Mouse (Mus musculus) mature B cell (primary cell): ENCODE data around the gene Tcirg1.

Experiments used
- in situ Hi-C: fragments of 300-500 bp; cut with MboI; formaldehyde crosslinking; loops from 2 replicates; pipeline ENCODE4 v1.14.3; 2019

Tcirg1 gene

DNA sequence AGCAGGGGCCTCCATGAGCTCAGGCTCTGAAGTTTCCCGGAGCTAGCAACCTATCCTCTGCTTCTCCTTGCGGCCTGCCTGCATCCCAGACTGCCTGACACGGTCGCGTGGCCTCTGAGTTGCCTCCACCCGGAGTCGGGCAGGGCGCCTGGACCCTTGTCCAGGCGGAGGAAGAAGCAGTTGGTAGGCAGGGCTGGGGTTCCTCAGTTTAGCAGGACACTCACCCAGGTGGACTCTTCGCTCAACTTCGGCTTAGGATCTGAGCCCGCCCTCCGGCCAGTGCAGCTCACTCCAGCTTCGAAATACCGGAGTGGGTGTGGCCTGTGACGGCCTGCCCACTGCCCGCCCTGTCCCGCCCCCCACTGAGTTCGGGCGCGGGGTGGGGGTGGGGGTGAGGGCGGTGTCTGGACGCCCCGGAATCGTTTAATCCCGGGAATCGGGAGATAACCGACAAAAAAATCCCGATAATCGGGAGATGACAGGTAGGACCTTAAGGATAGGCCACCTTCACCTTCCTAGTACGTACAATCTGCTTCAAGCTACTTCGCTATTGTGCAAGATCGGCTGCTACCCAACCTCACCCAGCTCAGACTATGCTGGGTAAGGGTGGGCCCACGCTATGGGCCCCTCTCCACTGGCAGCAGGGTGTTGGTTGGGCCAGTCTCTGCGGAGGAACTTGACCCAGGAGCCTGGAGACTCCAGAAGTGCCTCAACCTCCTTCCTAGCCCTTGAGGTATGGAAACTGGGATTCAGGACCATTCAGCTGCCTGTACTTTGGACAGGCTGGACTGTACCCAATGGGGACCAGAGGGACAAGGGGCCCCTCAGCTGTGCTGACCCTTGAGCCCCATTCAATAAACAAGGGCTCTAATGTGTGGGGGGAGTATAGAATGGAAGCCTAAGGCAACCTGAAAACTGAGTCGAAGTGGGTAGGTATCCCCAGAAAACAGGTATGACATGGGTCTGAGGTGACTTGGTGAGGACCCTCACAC is at the start of gene Tcirg1:
Tcirg1 (minus strand) TSS at position 339 of the 992 bp plus-strand sequence.
- in situ Hi-C loops: no loop called here

DNA sequence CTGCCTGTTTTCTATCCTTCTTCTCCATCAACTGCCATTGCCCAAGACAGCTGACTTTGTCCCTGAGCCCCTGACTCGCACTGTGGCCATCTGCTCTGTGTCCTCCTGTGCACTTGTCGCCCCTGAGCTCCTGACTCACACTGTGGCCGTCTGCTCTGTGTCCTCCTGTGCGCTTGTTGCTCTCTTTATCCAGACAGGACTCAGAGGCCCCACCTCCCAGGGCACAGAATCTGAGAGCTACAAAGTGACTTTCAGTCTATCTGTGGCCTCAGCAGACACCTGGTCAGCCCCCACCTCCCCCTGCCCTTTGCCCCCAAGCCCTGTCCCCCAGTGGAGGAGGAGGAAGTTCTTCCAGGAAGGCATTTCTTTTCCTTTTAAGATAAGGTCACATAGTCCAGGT is 48.9 kb upstream of the Tcirg1 start:
- in situ Hi-C loops: no loop called here

DNA sequence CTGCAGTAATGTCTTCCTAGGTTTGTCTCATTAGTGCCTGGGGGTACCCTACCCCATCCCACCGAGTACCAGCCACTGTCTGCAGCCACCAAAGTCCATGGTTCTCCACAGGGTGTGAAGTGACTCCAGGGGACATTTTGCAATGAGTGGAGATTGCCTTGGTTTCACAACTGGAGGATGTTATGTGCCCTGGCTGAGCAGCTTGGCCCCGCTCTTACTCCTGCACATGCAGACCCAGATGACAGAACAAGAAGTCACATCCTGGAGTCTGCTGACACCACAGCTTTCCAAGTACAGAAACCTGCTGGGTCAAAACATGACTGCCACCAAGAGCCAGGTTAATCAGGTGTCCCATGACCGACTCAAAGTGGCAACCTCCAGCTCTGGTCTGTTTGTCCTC is 48.1 kb upstream of the Tcirg1 start:
- in situ Hi-C loops: no loop called here

DNA sequence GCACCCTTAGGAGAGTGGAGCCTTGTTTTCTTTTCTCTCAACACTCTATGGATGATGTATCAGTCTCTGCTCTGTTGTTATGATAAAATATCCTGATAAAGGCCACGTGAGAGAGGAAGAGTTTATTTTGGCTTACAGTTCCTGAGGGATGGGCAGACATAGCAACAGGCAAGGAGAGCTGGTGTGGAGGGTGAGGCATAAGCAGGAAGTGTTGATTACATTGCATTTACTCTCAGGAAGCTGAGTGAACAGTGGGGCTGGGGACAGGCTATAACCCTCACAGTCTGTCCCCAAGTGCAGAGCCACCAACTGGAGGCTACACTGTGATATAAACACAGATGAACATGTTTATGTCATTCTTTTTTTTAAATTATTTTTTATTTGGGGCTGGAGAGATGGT is 45.2 kb upstream of the Tcirg1 start:
- in situ Hi-C loops: no loop called here

DNA sequence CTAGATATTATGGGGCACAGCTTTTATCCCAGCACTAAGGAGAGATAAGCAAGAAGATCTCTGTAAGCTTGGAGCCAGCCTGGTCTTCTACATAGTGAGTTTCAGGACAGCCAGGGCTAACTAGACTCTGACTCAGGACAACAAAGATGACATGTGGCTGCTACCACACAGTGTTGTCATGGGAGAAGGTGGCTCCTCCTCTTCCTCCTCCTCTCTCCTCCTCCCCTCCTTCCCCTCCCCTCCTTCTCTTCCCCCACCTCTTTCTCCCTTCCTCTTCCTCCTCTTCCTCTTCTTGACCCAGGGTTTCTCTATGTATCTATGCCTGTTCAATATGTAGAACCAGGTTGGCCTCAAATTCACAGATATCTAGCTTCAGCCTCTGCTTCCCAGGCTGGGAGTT is 44.5 kb upstream of the Tcirg1 start:
- in situ Hi-C loops: no loop called here

DNA sequence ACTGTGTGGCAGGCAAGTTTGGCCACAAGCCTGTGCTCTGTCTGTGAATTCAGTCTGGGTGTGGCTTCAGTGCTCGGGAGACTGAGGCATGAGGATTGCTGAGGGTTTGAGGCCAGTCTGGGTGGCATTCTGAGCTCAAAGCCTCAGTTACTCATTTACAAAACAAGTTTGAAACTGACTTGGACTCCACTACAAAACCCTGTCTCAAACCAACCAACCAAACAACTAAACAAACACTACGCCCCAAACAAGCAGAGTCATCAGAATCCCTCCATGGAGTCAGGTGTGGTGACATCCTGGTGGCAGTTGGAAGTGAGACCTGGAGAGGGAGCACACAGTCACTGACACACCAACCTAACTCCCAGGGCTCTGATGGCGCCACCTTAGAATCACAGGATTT is 43.4 kb upstream of the Tcirg1 start:
- in situ Hi-C loops: no loop called here

DNA sequence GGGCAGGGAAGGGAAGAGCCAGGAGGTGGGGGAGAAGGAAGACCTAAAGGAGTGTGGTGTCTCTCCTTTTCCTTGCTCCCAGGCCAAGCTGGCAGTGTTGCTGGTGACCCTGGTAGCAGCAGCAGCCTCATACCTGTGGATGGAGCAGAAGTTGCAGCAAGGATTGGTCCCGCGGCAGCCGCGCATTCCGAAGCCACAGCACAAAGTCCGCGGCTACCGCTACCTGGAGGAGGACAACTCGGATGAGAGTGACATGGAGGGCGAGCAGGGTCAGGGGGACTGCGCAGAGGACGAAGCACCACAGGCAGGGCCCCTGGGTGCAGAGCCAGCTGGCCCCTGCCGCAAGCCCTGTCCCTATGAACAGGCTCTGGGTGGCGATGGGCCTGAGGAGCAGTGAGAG is 41.6 kb upstream of the Tcirg1 start:
- in situ Hi-C loops: no loop called here

DNA sequence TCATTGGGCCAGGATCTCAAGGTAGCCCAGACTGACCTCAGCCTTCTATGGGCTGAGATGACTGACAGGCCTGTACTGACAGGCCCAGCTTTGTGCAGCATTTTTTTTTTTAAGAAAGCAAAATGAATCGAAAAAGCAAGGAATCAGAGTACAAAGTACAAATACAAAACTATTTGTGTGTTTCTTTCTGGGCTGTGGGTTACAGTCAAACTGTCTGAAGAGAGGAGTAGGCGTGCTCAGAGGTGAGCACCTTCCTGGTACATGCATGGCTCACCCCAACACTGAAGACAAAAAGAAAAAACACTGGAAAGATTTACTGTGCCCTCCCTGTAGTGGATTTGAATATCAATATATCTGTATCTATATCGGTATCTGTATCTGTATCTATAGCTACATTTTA is 40.9 kb upstream of the Tcirg1 start:
- in situ Hi-C loops: no loop called here

DNA sequence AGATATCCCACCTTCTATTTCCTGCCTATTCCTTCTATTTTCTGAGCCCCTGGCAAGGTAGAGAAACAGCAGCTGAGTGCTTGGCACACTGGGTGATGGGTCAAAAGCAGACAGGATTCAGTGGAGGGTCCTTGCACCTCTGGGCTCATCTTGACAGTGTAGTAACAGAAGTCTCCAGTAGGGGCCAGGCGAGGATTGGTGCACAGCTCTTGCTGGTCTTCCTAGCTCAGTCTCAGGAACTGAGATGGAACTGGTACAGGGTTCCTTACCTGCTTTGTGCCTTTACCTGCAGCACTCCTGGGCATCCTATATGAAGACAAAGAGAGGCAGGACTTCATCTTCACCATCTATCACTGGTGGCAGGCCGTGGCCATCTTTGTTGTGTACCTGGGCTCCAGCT is 39.8 kb upstream of the Tcirg1 start:
- in situ Hi-C loops: no loop called here

DNA sequence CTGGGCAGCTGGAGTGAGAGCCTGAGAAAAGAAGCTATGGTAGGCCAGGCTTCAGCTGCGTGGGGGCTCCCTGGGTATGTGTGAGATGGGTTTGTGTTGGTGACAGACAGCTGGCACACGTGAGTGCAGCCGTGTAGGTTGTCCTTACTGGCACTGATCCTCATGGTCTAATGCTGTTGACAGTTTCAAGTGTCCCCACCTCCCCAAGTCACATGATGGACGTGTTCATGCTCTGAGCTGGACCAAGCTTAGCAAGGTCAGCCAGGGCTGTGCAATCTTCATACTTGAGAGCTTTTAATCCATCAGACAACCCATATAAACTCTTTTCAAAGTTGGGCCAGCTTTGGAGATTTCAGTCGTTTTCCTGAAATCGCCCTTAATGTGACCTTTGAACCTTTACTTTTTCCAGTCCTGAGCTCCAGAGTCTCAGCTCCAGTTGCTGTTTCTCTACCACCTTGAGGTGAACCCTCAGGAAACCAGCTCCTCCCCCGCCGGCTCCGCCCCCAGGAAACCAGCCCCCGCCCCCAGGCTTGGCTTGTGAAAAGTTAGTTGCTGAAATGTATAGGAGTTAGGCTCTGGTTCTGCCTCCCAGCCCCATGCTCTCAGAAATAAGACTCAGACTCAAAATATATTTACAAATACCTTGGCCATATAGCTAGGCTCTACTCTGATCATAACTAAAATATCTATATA is 39.1 kb upstream of the Tcirg1 start:
- in situ Hi-C loops: no loop called here

DNA sequence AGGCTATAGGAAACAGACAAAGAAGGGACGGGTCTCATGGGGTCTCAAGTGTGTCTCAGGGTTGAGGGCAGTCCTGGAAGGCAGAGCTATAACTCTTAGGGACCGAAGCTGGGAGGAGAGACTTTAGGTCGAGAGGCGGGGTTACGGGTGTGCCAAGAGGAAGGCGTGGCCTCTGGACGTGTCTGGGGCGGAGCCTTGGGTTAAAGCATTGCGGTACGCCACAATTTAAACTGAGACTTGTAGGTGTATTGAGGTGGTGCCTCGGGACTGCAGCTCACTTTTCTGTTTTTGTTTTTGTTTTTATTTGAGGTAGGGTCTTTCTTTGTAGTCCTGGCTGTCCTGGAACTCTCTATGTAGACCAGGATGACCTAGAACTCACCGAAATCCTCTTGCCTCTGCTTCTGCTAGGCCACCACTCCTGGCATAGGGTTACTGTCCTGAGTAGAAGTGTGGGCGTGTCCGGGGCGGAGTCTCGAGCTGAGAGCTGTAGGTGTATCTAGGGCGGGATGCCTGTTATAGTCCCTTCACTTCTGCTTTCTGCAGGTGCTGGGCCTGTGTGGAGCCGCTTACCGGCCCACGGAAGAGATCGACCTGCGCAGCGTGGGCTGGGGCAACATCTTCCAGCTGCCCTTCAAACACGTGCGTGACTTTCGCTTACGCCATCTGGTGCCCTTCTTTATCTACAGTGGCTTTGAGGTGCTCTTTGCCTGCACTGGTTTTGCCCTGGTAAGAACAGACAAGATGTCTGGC is 36.2 kb upstream of the Tcirg1 start:
- in situ Hi-C loops: loop anchor here (5.0 kb wide), 1 partner anchor 46 kb away; no protein-coding TSS in a partner anchor

DNA sequence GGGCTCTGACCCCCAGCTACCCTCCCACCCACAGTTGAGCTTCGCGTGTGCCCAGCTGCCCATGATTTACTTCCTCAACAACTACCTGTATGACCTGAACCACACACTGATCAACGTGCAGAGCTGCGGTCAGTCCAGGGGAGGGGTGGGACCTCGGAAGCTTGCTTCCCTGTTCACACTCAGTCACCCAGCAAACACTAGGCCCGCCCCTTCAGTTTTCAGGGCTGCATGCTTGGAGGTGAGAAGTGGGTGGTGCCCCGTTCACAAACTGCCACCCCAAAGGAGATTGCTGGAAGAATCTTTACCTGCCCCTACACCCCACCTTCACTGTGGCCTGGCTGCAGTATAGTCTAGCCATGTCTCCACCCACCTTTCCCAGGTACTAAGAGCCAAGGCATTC is 35.4 kb upstream of the Tcirg1 start:
- in situ Hi-C loops: loop anchor here (5.0 kb wide), 1 partner anchor 45 kb away; no protein-coding TSS in a partner anchor

DNA sequence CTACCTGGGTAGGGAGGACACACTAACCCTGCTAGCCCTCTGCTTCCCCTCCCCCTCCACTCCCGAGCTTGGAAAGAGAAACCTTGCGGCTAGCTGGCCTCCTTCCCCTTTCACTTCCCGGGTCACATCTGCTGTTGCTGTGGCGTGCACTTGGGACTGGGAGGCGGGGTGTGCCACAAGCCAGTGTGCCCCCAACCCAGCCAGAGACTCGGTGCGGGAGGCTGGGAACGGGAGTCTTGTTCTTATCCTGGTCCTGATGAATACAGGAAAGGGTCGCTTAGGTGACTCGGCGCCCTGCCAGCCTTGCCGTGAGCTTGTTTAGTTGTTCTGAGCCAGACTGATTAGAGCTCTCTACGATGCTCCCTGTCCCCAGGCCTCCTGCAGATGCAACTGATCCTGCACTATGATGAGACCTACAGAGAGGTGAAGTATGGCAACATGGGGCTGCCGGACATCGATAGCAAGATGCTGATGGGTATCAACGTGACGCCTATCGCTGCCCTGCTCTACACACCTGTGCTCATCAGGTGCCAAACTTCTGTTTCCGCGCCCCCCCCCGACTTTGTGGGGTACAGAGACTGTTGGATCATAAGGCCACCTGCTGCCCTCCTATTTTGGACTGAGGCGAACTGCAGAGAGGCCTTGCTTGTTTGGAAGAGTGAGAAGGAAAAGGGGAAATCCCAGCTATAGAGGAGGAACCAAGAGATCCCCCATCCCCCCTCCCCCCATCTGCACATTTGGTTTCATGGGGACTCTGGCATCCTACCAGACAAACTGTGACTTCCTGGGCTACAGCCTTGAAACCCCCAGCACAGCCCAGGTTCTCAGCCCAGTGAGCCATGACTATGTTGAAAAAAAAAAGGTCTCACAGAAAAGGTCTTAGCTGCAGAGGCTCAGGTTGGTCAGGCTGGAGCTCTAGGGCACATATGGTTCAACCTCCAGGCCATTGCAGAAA is 29.2 kb upstream of the Tcirg1 start:
- in situ Hi-C loops: no loop called here

DNA sequence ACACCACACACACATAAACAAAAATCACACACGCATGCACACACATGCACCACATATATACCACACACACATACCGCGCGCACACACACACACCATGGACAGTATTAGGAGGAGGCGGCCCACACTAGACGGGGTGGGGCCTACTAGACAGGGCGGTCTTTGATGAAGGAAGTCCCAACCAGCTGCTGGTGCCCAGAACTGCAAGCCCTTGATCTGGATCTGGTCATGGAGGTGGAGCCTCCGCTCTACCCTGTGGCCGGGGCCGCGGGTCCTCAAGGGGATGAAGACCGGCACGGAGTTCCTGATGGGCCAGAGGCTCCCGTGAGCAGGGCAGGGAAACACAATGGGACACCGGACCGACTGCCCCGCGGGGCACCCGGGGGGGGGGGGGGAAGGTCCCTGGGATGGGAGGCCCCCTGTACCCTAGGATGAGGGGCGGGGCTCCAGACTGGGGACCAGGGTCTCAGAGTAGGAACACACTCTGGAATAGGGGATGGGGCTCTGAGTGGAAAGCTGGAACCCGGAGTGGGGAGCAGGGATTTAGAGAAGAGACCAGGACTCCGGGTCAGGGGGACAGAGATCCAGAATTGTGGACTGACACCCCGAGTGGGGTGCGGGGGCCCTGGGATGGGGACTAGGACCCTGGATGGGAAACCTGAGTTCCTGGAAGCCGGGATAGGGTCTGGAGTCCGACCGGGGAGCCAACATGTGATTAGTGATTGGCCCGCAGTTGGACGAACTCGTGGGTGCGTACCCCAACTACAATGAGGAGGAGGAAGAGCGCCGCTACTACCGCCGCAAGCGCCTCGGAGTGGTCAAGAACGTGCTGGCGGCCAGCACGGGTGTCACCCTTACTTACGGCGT is 28.3 kb upstream of the Tcirg1 start, which contains the start of gene Unc93b1:
Unc93b1 (plus strand) TSS at position 155 of the 864 bp plus-strand sequence.
- in situ Hi-C loops: no loop called here

DNA sequence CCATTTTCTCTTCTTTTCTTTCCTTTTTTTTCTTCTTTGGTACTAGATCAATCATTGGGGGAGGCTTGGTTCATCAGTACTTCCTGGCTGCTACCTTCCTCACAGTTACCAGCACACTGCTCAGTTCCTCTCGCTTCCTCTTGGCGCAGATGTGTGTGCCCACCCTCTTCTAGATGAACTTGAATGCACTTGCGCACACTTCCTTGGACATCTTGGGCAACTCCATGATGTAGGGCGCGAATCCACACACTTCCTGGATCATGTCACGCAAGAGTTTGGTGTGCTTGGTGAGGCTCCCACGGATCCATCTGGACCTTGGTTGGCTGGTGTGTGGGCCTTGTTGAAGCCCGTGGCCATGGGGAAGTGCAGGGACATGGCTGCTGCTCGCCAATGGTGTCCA is 24.8 kb upstream of the Tcirg1 start:
- in situ Hi-C loops: no loop called here

DNA sequence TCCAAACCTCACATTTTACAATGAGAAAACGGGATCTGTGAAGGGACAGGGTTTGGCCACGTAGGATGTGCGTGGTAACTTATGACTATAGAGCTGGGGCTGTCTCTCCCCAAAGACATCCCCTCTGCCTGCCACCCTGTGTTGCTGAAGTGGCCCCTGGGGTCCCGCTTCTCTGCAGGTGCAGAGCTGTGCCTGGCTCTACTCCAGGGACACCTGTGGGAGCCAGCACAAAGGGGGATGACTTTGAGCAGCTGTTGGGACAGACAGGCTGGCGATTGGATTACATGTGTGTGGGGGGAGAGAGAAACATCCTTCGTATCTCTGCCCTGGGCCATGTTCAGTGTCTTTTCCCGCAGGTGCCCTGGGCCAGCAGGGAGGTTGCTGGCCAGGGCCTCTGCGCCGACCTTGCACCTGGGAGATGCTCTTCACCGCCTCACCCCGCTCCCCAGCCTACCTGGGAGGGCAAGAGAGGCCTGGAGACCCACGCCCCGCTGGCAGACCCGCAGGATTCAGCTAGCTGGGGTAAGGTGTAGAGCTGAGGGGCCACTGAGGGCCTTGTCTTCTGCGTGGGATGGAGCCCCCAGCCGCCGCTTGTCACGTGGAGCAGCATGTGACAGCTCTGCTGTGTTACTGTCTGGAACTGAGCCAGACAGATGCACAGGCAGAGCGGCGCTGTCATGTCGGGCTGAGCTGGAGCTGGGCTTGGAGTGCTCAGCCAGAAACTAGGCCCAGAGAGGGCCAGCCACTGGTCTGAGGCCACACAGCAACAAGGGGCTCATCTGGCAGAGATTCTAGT is 23.5 kb upstream of the Tcirg1 start:
- in situ Hi-C loops: no loop called here

DNA sequence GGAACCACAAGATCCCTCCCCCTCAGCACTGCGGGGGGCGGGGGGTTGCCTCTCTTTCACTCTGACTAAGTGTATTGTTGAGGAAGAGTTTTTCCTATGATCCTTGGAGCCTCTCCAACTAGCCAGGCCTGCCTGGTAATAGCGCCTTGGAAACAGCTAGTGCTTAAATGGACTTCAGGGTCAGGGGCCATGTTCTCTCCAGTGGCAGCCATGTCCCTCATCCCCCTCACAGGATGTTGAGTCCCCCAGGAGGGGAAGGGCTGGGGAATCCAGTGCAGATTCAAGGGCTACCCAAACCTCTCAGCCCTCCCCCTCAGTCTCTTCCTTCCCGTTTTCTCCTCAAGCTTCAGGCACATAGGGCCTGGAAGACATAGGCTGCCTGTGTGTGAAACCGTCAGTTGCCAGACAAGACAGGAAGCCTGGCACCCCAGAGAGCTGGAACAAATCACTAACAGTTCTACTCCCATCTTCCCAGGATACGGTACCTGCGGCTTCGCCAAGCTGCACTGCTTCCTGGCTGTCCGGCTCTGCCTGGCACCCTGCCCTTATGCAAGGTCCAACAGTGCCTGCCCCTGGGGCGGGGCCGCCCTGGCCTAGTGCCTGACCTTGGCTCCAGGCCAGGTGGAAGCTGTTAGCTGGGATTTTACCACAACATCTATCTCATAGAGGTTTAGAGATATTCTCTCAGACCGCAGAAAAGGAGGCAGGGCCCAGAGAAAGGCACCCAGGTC is 22.4 kb upstream of the Tcirg1 start, which contains the start of gene Aldh3b1:
Aldh3b1 (minus strand) TSS at position 598 of the 731 bp plus-strand sequence.
- in situ Hi-C loops: no loop called here

DNA sequence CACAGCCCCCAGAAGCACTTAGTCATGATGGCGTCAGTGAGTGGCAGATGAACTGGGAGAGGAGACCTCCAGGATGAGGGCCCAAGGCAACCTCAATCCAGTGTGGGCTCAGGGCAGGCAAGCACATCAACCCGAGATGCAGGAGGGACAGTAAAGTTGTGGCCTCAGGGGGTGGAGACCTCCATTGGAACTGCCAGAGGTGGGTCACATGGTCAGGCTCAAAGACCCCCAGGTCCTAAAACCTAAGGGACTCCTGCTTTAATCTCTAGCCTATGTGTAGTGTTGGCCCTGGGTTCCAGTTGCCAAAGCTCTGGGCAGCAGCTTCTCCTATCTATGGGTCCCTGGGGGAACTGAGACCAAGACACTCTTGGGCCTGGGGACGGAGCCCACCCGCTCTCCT is 21.8 kb upstream of the Tcirg1 start:
- in situ Hi-C loops: no loop called here
